Mouse (Mus musculus) hindbrain, embryonic 15.5 days (tissue): Measurements from ENCODE around the gene Pomgnt1. TPM values are rescaled to one million over a fixed set of nuclear protein-coding genes. Genes with fewer than 3 reads are reported as not detected.

Source experiments
- ATAC-seq: fragments of 200-750 bp; cut with Nextera tagmentation; 2 replicates; pipeline ENCODE4 v1.8.0; 2017; ENCODE audit warnings: low read depth, moderate number of reproducible peaks, moderate TSS enrichment; ENCODE audit not compliant: low FRiP score
- H3K27ac ChIP-seq: fragments of 300-500 bp; sonication (generic); replicated peaks from 2 replicates; pipeline ENCODE4 v1.5.1; 2015; ENCODE audit warnings: mild to moderate bottlenecking, inconsistent platforms
- H3K27me3 ChIP-seq: fragments of 300-500 bp; sonication (generic); 2 replicates; pipeline ENCODE4 v1.6.1; 2015; ENCODE audit warnings: control low read depth, inconsistent platforms
- H3K36me3 ChIP-seq: fragments of 300-500 bp; sonication (generic); 2 replicates; pipeline ENCODE4 v1.6.1; 2015; ENCODE audit warnings: control low read depth, inconsistent platforms
- H3K4me1 ChIP-seq: fragments of 300-500 bp; sonication (generic); replicated peaks from 2 replicates; pipeline ENCODE4 v1.6.1; 2015; ENCODE audit warnings: control low read depth, inconsistent platforms
- H3K4me2 ChIP-seq: fragments of 300-500 bp; sonication (generic); 2 replicates; pipeline ENCODE4 v1.6.1; 2015; ENCODE audit warnings: moderate library complexity, mild to moderate bottlenecking, inconsistent platforms
- H3K4me3 ChIP-seq: fragments of 300-500 bp; sonication (generic); 2 replicates; pipeline ENCODE4 v1.5.1; 2015; ENCODE audit warnings: mild to moderate bottlenecking, inconsistent platforms
- H3K9ac ChIP-seq: fragments of 300-500 bp; sonication (generic); 2 replicates; pipeline ENCODE4 v1.6.1; 2015; ENCODE audit warnings: inconsistent platforms
- H3K9me3 ChIP-seq: fragments of 300-500 bp; sonication (generic); 2 replicates; pipeline ENCODE4 v1.6.1; 2016; ENCODE audit warnings: control low read depth, inconsistent platforms
- WGBS: fragments of 180-500 bp; shearing (Covaris S2); methylation state at CpG from one replicate; pipeline ENCODE4 v1.1.7; 2015; 5-methylcytosine and 5-hydroxymethylcytosine counted together
- polyA plus RNA-seq: library from polyadenylated mRNA; unstranded; fragments of >200 nt; fragmentation: Nextera tagmentation; extraction: Ambion mirVana; gene quantifications from 2 replicates; pipeline ENCODE4 v1.2.1, GENCODE M21; 2015

The Pomgnt1 gene
- polyA plus RNA-seq, 1 experiment from 2014 or later: 69.5 TPM

GRCm38 (mm10) chr4:116177140-116177539 is 53.5 kb downstream of the Pomgnt1 start:
- no peak overlapping the region for H3K4me3 ChIP-seq
- 27% methylated on average over 5 of the region's 5 CpGs for WGBS
- ATAC-seq: peak; percentile 27; the same call in 1 of the 2 replicates
- H3K36me3 ChIP-seq: no peaks in the 10 kb centered on the region
- no peaks in the 10 kb centered on the region for H3K27me3 ChIP-seq
- H3K4me1 ChIP-seq: peaks cover 15% of the 10 kb centered on the region
- peak overlapping the region; percentile 41 for H3K4me2 ChIP-seq
- no peaks in the 10 kb centered on the region for H3K9me3 ChIP-seq
- no peak overlapping the region for H3K9ac ChIP-seq
- peak overlapping the region; percentile 66 for H3K27ac ChIP-seq

GRCm38 (mm10) chr4:116182079-116182478 is 58.4 kb downstream of the Pomgnt1 start:
- peaks cover 11% of the 10 kb centered on the region for H3K4me1 ChIP-seq
- H3K36me3 ChIP-seq: no peaks in the 10 kb centered on the region
- H3K4me3 ChIP-seq: no peak overlapping the region
- no peak for ATAC-seq
- WGBS: 32% methylated on average over 3 of the region's 3 CpGs
- no peak overlapping the region for H3K27ac ChIP-seq
- H3K9me3 ChIP-seq: no peaks in the 10 kb centered on the region
- H3K4me2 ChIP-seq: no peak overlapping the region
- H3K27me3 ChIP-seq: no peaks in the 10 kb centered on the region
- H3K9ac ChIP-seq: no peak overlapping the region

- ATAC-seq: no peak
These were observed 59.1 kb downstream of the Pomgnt1 start for GRCm38 (mm10) chr4:116182745-116183144.

GRCm38 (mm10) chr4:116185083-116185482 is 61.4 kb downstream of the Pomgnt1 start:
- no peak overlapping the region for H3K4me2 ChIP-seq
- no peaks in the 10 kb centered on the region for H3K27me3 ChIP-seq
- 95% methylated on average over 4 of the region's 4 CpGs for WGBS
- H3K27ac ChIP-seq: no peak overlapping the region
- H3K36me3 ChIP-seq: no peaks in the 10 kb centered on the region
- peaks cover 6% of the 10 kb centered on the region; the same call in 1 of the 2 replicates for H3K4me1 ChIP-seq
- no peak for ATAC-seq
- no peak overlapping the region for H3K9ac ChIP-seq
- no peaks in the 10 kb centered on the region for H3K9me3 ChIP-seq
- no peak overlapping the region for H3K4me3 ChIP-seq

More at GRCm38 (mm10) chr4:116182745-116183144, 59.1 kb downstream of the Pomgnt1 start:
- 0 out of 2 replicates have a peak overlapping the region, but pooled peaks have one; percentile 3 for H3K4me3 ChIP-seq
- H3K27ac ChIP-seq: no peak overlapping the region
- peaks cover 6% of the 10 kb centered on the region; the same call in 1 of the 2 replicates for H3K4me1 ChIP-seq
- H3K9me3 ChIP-seq: no peaks in the 10 kb centered on the region
- WGBS: 4% methylated on average over 12 of the region's 12 CpGs
- no peaks in the 10 kb centered on the region for H3K27me3 ChIP-seq
- peak overlapping the region; percentile 20; the same call in 1 of the 2 replicates for H3K9ac ChIP-seq
- peak overlapping the region; percentile 47 for H3K4me2 ChIP-seq
- H3K36me3 ChIP-seq: no peaks in the 10 kb centered on the region

- 67% methylated on average over 4 of the region's 4 CpGs for WGBS
- H3K9me3 ChIP-seq: no peaks in the 10 kb centered on the region
- no peaks in the 10 kb centered on the region for H3K4me1 ChIP-seq
- H3K9ac ChIP-seq: no peak overlapping the region
- no peaks in the 10 kb centered on the region for H3K27me3 ChIP-seq
- H3K27ac ChIP-seq: no peak overlapping the region
- H3K36me3 ChIP-seq: no peaks in the 10 kb centered on the region
- no peak overlapping the region for H3K4me2 ChIP-seq
- H3K4me3 ChIP-seq: no peak overlapping the region
- ATAC-seq: no peak
These were observed 68.7 kb downstream of the Pomgnt1 start for GRCm38 (mm10) chr4:116192286-116192835.

GRCm38 (mm10) chr4:116193583-116194383 is 70.1 kb downstream of the Pomgnt1 start:
- ATAC-seq: no peak
- no peaks in the 10 kb centered on the region for H3K36me3 ChIP-seq
- H3K27ac ChIP-seq: no peak overlapping the region
- H3K4me3 ChIP-seq: no peak overlapping the region
- no peaks in the 10 kb centered on the region for H3K27me3 ChIP-seq
- 77% methylated on average over 9 of the region's 9 CpGs for WGBS
- H3K9me3 ChIP-seq: no peaks in the 10 kb centered on the region
- H3K4me1 ChIP-seq: no peaks in the 10 kb centered on the region
- no peak overlapping the region for H3K4me2 ChIP-seq
- H3K9ac ChIP-seq: no peak overlapping the region

- no peak for ATAC-seq
- H3K4me2 ChIP-seq: no peak overlapping the region
- H3K36me3 ChIP-seq: no peaks in the 10 kb centered on the region
- no peak overlapping the region for H3K9ac ChIP-seq
- no peak overlapping the region for H3K4me3 ChIP-seq
- no peaks in the 10 kb centered on the region for H3K4me1 ChIP-seq
- no peak overlapping the region for H3K27ac ChIP-seq
- no peaks in the 10 kb centered on the region for H3K27me3 ChIP-seq
- H3K9me3 ChIP-seq: no peaks in the 10 kb centered on the region
- 78% methylated on average over 2 of the region's 2 CpGs for WGBS
These were observed 74.8 kb downstream of the Pomgnt1 start for GRCm38 (mm10) chr4:116198422-116198821.

- no peaks in the 10 kb centered on the region for H3K27me3 ChIP-seq
- no peak overlapping the region for H3K27ac ChIP-seq
- H3K36me3 ChIP-seq: no peaks in the 10 kb centered on the region
- H3K4me1 ChIP-seq: no peaks in the 10 kb centered on the region
- WGBS: 68% methylated on average over 3 of the region's 3 CpGs
- no peak overlapping the region for H3K4me3 ChIP-seq
- no peak overlapping the region for H3K4me2 ChIP-seq
- H3K9me3 ChIP-seq: no peaks in the 10 kb centered on the region
- no peak for ATAC-seq
- no peak overlapping the region for H3K9ac ChIP-seq
These were observed 80.8 kb downstream of the Pomgnt1 start for GRCm38 (mm10) chr4:116204422-116204821.

- WGBS: 83% methylated on average over 4 of the region's 4 CpGs
- H3K9ac ChIP-seq: no peak overlapping the region
- no peak for ATAC-seq
These were observed 82.9 kb downstream of the Pomgnt1 start for GRCm38 (mm10) chr4:116206531-116206930.

GRCm38 (mm10) chr4:116208891-116209290 is 85.3 kb downstream of the Pomgnt1 start:
- H3K4me2 ChIP-seq: no peak overlapping the region
- H3K4me1 ChIP-seq: no peaks in the 10 kb centered on the region
- no peaks in the 10 kb centered on the region for H3K27me3 ChIP-seq
- no peak for ATAC-seq
- no peak overlapping the region for H3K27ac ChIP-seq
- H3K9me3 ChIP-seq: no peaks in the 10 kb centered on the region
- no peak overlapping the region for H3K4me3 ChIP-seq
- 84% methylated on average over 1 of the region's 1 CpGs for WGBS
- H3K36me3 ChIP-seq: no peaks in the 10 kb centered on the region
- no peak overlapping the region for H3K9ac ChIP-seq

More at GRCm38 (mm10) chr4:116206531-116206930, 82.9 kb downstream of the Pomgnt1 start:
- H3K4me1 ChIP-seq: no peaks in the 10 kb centered on the region
- H3K4me3 ChIP-seq: no peak overlapping the region
- no peak overlapping the region for H3K27ac ChIP-seq
- no peaks in the 10 kb centered on the region for H3K36me3 ChIP-seq
- no peaks in the 10 kb centered on the region for H3K27me3 ChIP-seq
- no peak overlapping the region for H3K4me2 ChIP-seq
- no peaks in the 10 kb centered on the region for H3K9me3 ChIP-seq
